Mouse (Mus musculus) midbrain, embryonic 10.5 days (tissue): ENCODE results near the gene Prdm2. TPM values are rescaled to one million over a fixed set of nuclear protein-coding genes. Genes with fewer than 3 reads are reported as not detected.

Source experiments
- DNase-seq: peaks from one replicate; pipeline ENCODE4 v3.0.0-alpha.2; 2017; ENCODE audit warnings: low spot score
- H3K27ac ChIP-seq: fragments of 300-500 bp; sonication (generic); replicated peaks from 2 replicates; pipeline ENCODE4 v1.5.1; 2016; ENCODE audit warnings: mild to moderate bottlenecking
- H3K27me3 ChIP-seq: fragments of 300-500 bp; sonication (generic); 2 replicates; pipeline ENCODE4 v1.6.1; 2016; ENCODE audit warnings: low read depth, mild to moderate bottlenecking; ENCODE audit not compliant: poor library complexity, severe bottlenecking
- H3K36me3 ChIP-seq: fragments of 300-500 bp; sonication (generic); 2 replicates; pipeline ENCODE4 v1.6.1; 2016; ENCODE audit warnings: mild to moderate bottlenecking, moderate library complexity
- H3K4me1 ChIP-seq: fragments of 300-500 bp; sonication (generic); 2 replicates; pipeline ENCODE4 v1.6.1; 2016
- H3K4me3 ChIP-seq: fragments of 300-500 bp; sonication (generic); 2 replicates; pipeline ENCODE4 v1.5.1; 2016; ENCODE audit warnings: mild to moderate bottlenecking, moderate library complexity
- H3K9me3 ChIP-seq: fragments of 300-500 bp; sonication (generic); replicated peaks from 2 replicates; pipeline ENCODE4 v1.6.1; 2016; ENCODE audit warnings: mild to moderate bottlenecking
- WGBS: fragments of 180-500 bp; shearing (Covaris S2); methylation state at CpG from one replicate; pipeline ENCODE4 v1.1.7; 2016; 5-methylcytosine and 5-hydroxymethylcytosine counted together
- microRNA-seq: library from miRNA; unstranded; fragments of <30 nt; microRNA quantifications from one replicate; pipeline ENCODE4, GENCODE M21; 2017
- polyA plus RNA-seq: library from polyadenylated mRNA; unstranded; fragments of >200 nt; fragmentation: Nextera tagmentation; extraction: Ambion mirVana; gene quantifications from 2 replicates; pipeline ENCODE4 v1.2.1, GENCODE M21; 2016

The Prdm2 gene
- polyA plus RNA-seq, 1 experiment from 2014 or later = 14.2 TPM

DNA sequence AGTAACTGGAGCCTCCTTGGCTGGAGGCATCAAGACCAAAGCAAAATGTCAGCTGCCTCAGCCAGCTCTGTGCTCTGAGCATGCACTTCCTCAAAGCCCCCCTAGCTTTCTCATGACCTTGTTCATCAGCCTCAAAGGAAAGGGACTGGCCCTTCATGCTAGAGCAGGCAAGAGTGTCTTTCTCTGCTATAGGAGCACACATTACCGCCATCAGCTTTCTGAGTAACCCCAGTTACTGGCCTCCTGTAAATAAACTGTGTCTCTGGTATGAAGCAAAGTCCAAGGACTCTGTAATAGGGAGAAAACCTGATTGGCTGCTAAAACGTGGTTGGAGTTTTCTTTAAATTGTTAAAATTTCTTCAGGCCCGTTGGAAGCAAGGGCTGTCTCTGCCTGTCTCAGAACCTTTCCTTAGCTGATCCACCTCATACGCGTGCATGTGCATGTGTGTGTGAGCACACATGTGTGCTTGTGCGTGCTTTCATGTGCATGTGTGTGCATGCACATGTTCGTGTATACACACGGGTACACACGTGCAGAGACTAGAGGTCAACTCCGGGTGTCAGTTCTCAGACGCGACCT is 153.9 kb downstream of the Prdm2 start:
- Histone ChIP-seq H3K4me3 (no peak overlapping the region), H3K9me3 (no peaks in the 10 kb centered on the region), H3K27ac (no peak overlapping the region), H3K36me3 (no peaks in the 10 kb centered on the region), H3K4me1 (no peaks in the 10 kb centered on the region), H3K27me3 (no peaks in the 10 kb centered on the region)
- WGBS = 91% methylated on average over 12 of the region's 12 CpGs
- no peak for DNase-seq

Small RNAs within 50 kb of the gene (microRNA-seq; reads per million reads assigned to microRNA genes)
- 9.0 reads per million, percentile 20 among the genes with 10 or more reads in this experiment for gene Mir7021

Other genes with a start within 250 kb of the Prdm2 start
- gene Pdpn, start 86.6 kb upstream of the Prdm2 start, polyA plus RNA-seq = 79.5 and 108 TPM in 2 replicates
- 0.06 and 0.35 TPM in 2 replicates for gene Lrrc38, start 136.8 kb upstream of the Prdm2 start, polyA plus RNA-seq
- not detected in 2 replicates for gene Pramel1, start 181.4 kb upstream of the Prdm2 start, polyA plus RNA-seq
- gene Pramef8, start 199.4 kb upstream of the Prdm2 start, polyA plus RNA-seq = 19.5 and 23.8 TPM in 2 replicates
- gene Oog4, start 237.3 kb upstream of the Prdm2 start, polyA plus RNA-seq = not detected in 2 replicates